Mouse (Mus musculus) stomach, postnatal 0 days (tissue): ENCODE measurements at regions not wholly inside any gene's neighbourhood (a gene's known extent, or its start where the extent isn't known, plus 50 kb on each side); places are given as distances from the start of the nearest gene placed in this dataset.

ENCODE experiments used
- ATAC-seq: fragments of 200-750 bp; cut with Nextera tagmentation; 2 replicates; pipeline ENCODE4 v1.8.0; 2017; ENCODE audit not compliant: low FRiP score, low TSS enrichment
- DNase-seq: peaks from one replicate; pipeline ENCODE4 v3.0.0-alpha.2; 2016; ENCODE audit warnings: low spot score
- H3K27ac ChIP-seq: fragments of 300-500 bp; sonication (generic); replicated peaks from 2 replicates; pipeline ENCODE4 v1.5.1; 2014; ENCODE audit warnings: mild to moderate bottlenecking, control low read depth
- H3K27me3 ChIP-seq: fragments of 300-500 bp; sonication (generic); 2 replicates; pipeline ENCODE4 v1.6.1; 2014; ENCODE audit warnings: low read length; ENCODE audit not compliant: control insufficient read depth, insufficient read depth
- H3K36me3 ChIP-seq: fragments of 300-500 bp; sonication (generic); 2 replicates; pipeline ENCODE4 v1.6.1; 2014; ENCODE audit warnings: low read length, mixed read lengths; ENCODE audit not compliant: control insufficient read depth, insufficient read depth
- H3K4me1 ChIP-seq: fragments of 300-500 bp; sonication (generic); replicated peaks from 2 replicates; pipeline ENCODE4 v1.6.1; 2014; ENCODE audit warnings: antibody characterized with exemption; ENCODE audit not compliant: control insufficient read depth, insufficient read depth
- H3K4me2 ChIP-seq: fragments of 300-500 bp; sonication (generic); replicated peaks from 2 replicates; pipeline ENCODE4 v1.6.1; 2014; ENCODE audit warnings: low read depth, mild to moderate bottlenecking, control low read depth, moderate library complexity
- H3K4me3 ChIP-seq: fragments of 300-500 bp; sonication (generic); 2 replicates; pipeline ENCODE4 v1.5.1; 2014; ENCODE audit warnings: low read depth, low read length, control low read depth
- H3K9ac ChIP-seq: fragments of 300-500 bp; sonication (generic); 2 replicates; pipeline ENCODE4 v1.6.1; 2014; ENCODE audit warnings: mild to moderate bottlenecking, low read length, control low read depth, mixed read lengths
- H3K9me3 ChIP-seq: fragments of 300-500 bp; sonication (generic); 2 replicates; pipeline ENCODE4 v1.6.1; 2016; ENCODE audit warnings: low read length; ENCODE audit not compliant: control insufficient read depth
- CTCF ChIP-seq: IDR thresholded peaks from 2 replicates; pipeline ENCODE4 v1.5.1; 2016; ENCODE audit warnings: antibody characterized with exemption, low read depth, mild to moderate bottlenecking, moderate library complexity
- EP300 ChIP-seq: optimal IDR thresholded peaks from 2 replicates; pipeline ENCODE3; 2016; ENCODE audit warnings: antibody characterized with exemption
- WGBS: fragments of 180-500 bp; shearing (Covaris S2); extraction: QIAGEN DNeasy Blood & Tissue Kit; methylation state at CpG from one replicate; pipeline ENCODE4 v1.1.7; 2014; 5-methylcytosine and 5-hydroxymethylcytosine counted together

- Histone ChIP-seq H3K36me3 (no peaks in the 10 kb centered on the region), H3K4me3 (no peak overlapping the region), H3K27ac (no peak overlapping the region), H3K4me1 (no peaks in the 10 kb centered on the region), H3K27me3 (no peaks in the 10 kb centered on the region), H3K9ac (no peak overlapping the region), H3K9me3 (no peaks in the 10 kb centered on the region), H3K4me2 (no peak overlapping the region)
- DNase-seq (no peak), ATAC-seq (no peak)
- 58% methylated on average over 2 of the region's 2 CpGs for WGBS
- no peak for TF ChIP-seq EP300
- no peak for TF ChIP-seq CTCF
Observed at GRCm38 (mm10) chr9:93981136-93981535, 556.7 kb downstream of the 1190002N15Rik start.

GRCm38 (mm10) chr9:93969691-93970284 lies 568.1 kb downstream of the 1190002N15Rik start:
- ATAC-seq = no peak
- Histone ChIP-seq H3K36me3 (no peaks in the 10 kb centered on the region), H3K4me1 (no peaks in the 10 kb centered on the region), H3K4me2 (no peak overlapping the region), H3K27me3 (no peaks in the 10 kb centered on the region), H3K27ac (no peak overlapping the region), H3K4me3 (no peak overlapping the region), H3K9ac (no peak overlapping the region), H3K9me3 (no peaks in the 10 kb centered on the region)
- DNase-seq = no peak
- 74% methylated on average over 6 of the region's 6 CpGs for WGBS
- TF ChIP-seq EP300 (no peak), CTCF (no peak)

- ATAC-seq = no peak
- WGBS = 92% methylated on average over 5 of the region's 5 CpGs
- Histone ChIP-seq H3K27ac (no peak overlapping the region), H3K4me2 (no peak overlapping the region), H3K9me3 (no peaks in the 10 kb centered on the region), H3K4me1 (no peaks in the 10 kb centered on the region), H3K36me3 (no peaks in the 10 kb centered on the region), H3K27me3 (no peaks in the 10 kb centered on the region), H3K9ac (no peak overlapping the region), H3K4me3 (no peak overlapping the region)
- no peak for DNase-seq
- TF ChIP-seq EP300 (no peak), CTCF (no peak)
Observed at GRCm38 (mm10) chr9:93969118-93969517, 568.8 kb downstream of the 1190002N15Rik start.

- H3K9me3 ChIP-seq = no peaks in the 10 kb centered on the region
- DNase-seq (no peak), ATAC-seq (no peak)
- TF ChIP-seq CTCF (no peak), EP300 (no peak)
- H3K9ac ChIP-seq = no peak overlapping the region
- H3K4me1 ChIP-seq = no peaks in the 10 kb centered on the region
- H3K4me3 ChIP-seq = no peak overlapping the region
- no peak overlapping the region for H3K27ac ChIP-seq
- no peaks in the 10 kb centered on the region for H3K36me3 ChIP-seq
- H3K4me2 ChIP-seq = no peak overlapping the region
- no peaks in the 10 kb centered on the region for H3K27me3 ChIP-seq
Observed at GRCm38 (mm10) chr9:93955235-93956040, 582.4 kb downstream of the 1190002N15Rik start.

GRCm38 (mm10) chr9:93948671-93949070 lies 589.2 kb downstream of the 1190002N15Rik start:
- ATAC-seq (no peak), DNase-seq (no peak)
- TF ChIP-seq EP300 (no peak), CTCF (no peak)
- Histone ChIP-seq H3K27ac (no peak overlapping the region), H3K4me3 (no peak overlapping the region), H3K27me3 (no peaks in the 10 kb centered on the region), H3K9me3 (no peaks in the 10 kb centered on the region), H3K4me1 (no peaks in the 10 kb centered on the region), H3K9ac (no peak overlapping the region), H3K4me2 (no peak overlapping the region), H3K36me3 (no peaks in the 10 kb centered on the region)
- 68% methylated on average over 1 of the region's 1 CpGs for WGBS

GRCm38 (mm10) chr9:93947053-93947452 lies 590.8 kb downstream of the 1190002N15Rik start:
- DNase-seq (no peak), ATAC-seq (no peak)
- H3K4me1 ChIP-seq = no peaks in the 10 kb centered on the region
- H3K4me3 ChIP-seq = no peak overlapping the region
- no peak for TF ChIP-seq EP300
- TF ChIP-seq CTCF = no peak
- H3K4me2 ChIP-seq = no peak overlapping the region
- WGBS = 62% methylated on average over 1 of the region's 1 CpGs
- no peak overlapping the region for H3K9ac ChIP-seq
- H3K27me3 ChIP-seq = no peaks in the 10 kb centered on the region
- no peaks in the 10 kb centered on the region for H3K36me3 ChIP-seq
- H3K27ac ChIP-seq = no peak overlapping the region
- no peaks in the 10 kb centered on the region for H3K9me3 ChIP-seq
